ENCODE assay signal across 7 mouse cellular contexts in the genomic region with DNA sequence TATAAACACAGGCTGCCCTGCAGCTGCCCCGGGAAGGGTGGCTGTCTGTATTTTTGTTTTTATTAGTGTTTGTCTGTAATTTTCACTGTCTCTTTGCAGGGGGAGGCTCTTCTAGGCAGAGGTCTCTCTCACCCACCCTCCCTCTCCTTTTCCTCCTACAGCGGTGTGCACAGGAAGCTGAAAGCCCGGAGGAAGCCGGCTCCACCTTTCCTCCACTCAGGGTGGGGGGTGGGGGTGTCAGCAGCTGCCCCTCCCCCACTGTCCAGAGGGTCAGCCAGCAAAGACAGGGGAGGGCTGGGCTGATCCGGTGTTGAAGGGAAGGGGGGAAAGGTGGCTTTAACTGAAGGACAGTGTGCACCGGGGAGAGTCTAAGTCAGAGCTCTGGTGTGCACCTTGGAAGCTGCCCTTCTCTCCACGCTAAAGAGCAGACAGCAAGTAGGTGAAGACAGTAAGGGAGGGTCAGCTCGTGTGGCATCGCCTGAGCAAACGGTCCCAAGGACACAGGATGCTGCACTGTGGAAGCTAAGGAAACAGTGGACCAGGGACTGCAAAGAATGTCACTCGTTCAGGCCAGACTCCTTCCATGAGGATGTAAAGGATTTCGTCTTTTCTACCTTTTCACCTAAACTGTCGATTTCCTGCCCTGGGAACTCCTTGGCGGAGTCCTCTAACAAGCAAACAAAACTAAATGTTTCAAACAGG. TPM values are rescaled to one million over a fixed set of nuclear protein-coding genes. Genes with fewer than 3 reads are reported as not detected.
DNase-seq lines count a peak whose midpoint lies in the region; TF ChIP-seq lines count a peak whose summit lies in the region.

No protein-coding gene starts in this region.

- no peak for TF ChIP-seq CTCF in E14TG2a.4 (conservative IDR thresholded peaks at IDR 0.05; ENCODE audit: low read length)
- no peak for TF ChIP-seq CTCF in bone marrow, adult 2 months (IDR thresholded peaks at IDR 0.05; ENCODE audit: control insufficient read depth, insufficient read depth, low read length)
- TF ChIP-seq CTCF in liver, adult 2 months (IDR thresholded peaks at IDR 0.05; ENCODE audit: low read depth, low read length): no peak

- H3K36me3 ChIP-seq in E14TG2a.4 (ENCODE audit: insufficient read depth, low read length): no peaks in the 10 kb centered on the region
- H3K36me3 ChIP-seq in liver, adult 2 months (ENCODE audit: control insufficient read depth, insufficient read depth, low read length): no peaks in the 10 kb centered on the region

- WGBS in bone marrow, adult 2 months: 23% methylated on average over 14 of the region's 14 CpGs
- 10% methylated on average over 14 of the region's 14 CpGs for whole genome bisulfite sequencing in liver, adult 2 months

- peak overlapping the region; percentile 61 for H3K27ac ChIP-seq in bone marrow, adult 2 months (ENCODE audit: control insufficient read depth, insufficient read depth, low read depth, low read length, poor library complexity)
- H3K27ac ChIP-seq in liver, adult 2 months (replicated peaks; ENCODE audit: insufficient read depth, low read depth, low read length): peak overlapping the region; percentile 89

- H3K9ac ChIP-seq in liver, adult 2 months (ENCODE audit: low read depth, low read length): peak overlapping the region; percentile 59

- peaks cover 5% of the 10 kb centered on the region; the same call in 1 of the 2 replicates for H3K27me3 ChIP-seq in E14TG2a.4 (ENCODE audit: insufficient read depth, low read length)
- H3K27me3 ChIP-seq in liver, adult 2 months (ENCODE audit: control insufficient read depth, insufficient read depth, low read length): no peaks in the 10 kb centered on the region

- intact Hi-C loops in gastrocnemius, postnatal 14 days (cut with DNase I; ENCODE audit: low total_unique reads): no loop called here

- H3K4me1 ChIP-seq in E14TG2a.4 (replicated peaks; ENCODE audit: low read depth, low read length): peaks cover 97% of the 10 kb centered on the region
- peaks cover 19% of the 10 kb centered on the region for H3K4me1 ChIP-seq in bone marrow, adult 2 months (ENCODE audit: control insufficient read depth, insufficient read depth, low read length)
- H3K4me1 ChIP-seq in liver, adult 2 months (ENCODE audit: control insufficient read depth, insufficient read depth, low read length): peaks cover 63% of the 10 kb centered on the region

- peak overlapping the region; percentile 56 for H3K4me3 ChIP-seq in E14TG2a.4 (replicated peaks; ENCODE audit: low read length)
- H3K4me3 ChIP-seq in bone marrow, adult 2 months (replicated peaks; ENCODE audit: control insufficient read depth, low read depth, low read length): no peak overlapping the region
- no peak overlapping the region for H3K4me3 ChIP-seq in liver, adult 2 months (ENCODE audit: insufficient read depth, low read depth, low read length)

- DNase-seq in heart, postnatal 4 days: peak; percentile 49
- DNase-seq in liver, adult 2 months (ENCODE audit: extremely low read depth, low read depth, low spot score): peak; percentile 50
- DNase-seq in thymus, postnatal 0 days (ENCODE audit: low spot score): peak; percentile 38
- DNase-seq in gastrocnemius, postnatal 14 days: no peak
- no peak for DNase-seq in frontal cortex, postnatal 10 days (ENCODE audit: low spot score in 2 of 2)

- H3K9me3 ChIP-seq in E14TG2a.4 (ENCODE audit: low read length): no peaks in the 10 kb centered on the region

- no peak for TF ChIP-seq POLR2A in bone marrow, adult 2 months (IDR thresholded peaks at IDR 0.05; ENCODE audit: borderline replicate concordance, control insufficient read depth, low read depth, low read length)
- no peak for TF ChIP-seq POLR2A in liver, adult 2 months (IDR thresholded peaks at IDR 0.05; ENCODE audit: extremely low read depth, insufficient read depth, low read length)

- peaks cover 30% of the 10 kb centered on the region for H3K79me2 ChIP-seq in liver, adult 2 months (ENCODE audit: control insufficient read depth, insufficient read depth, low read length)

RNA-seq across cellular contexts. Expression of gene Rassf3, which starts 46.0 kb away (rescaled TPM):
- polyA plus RNA-seq in bone marrow, adult 2 months (2011; ENCODE audit: insufficient read depth, insufficient read length, low replicate concordance, missing spikeins): 18.8 and 41.2 TPM in 2 replicates
- 10 to 100 TPM; 82.2 to 85.0 TPM for total RNA-seq in heart, postnatal 4 days (2021)
- 13.4 and 18.7 TPM in 2 replicates for total RNA-seq in liver, adult 2 months (2014; rRNA removed)
- 20.0 and 22.2 TPM in 2 replicates for polyA plus RNA-seq in liver, adult 2 months (2012; rRNA removed)
- polyA plus RNA-seq in thymus, postnatal 0 days (2015; fragmentation: Nextera tagmentation; extraction: Ambion mirVana): 6.1 and 6.2 TPM in 2 replicates
- 10 to 100 TPM; 40.2 to 42.2 TPM for total RNA-seq in gastrocnemius, postnatal 14 days (2021)

Comparison
In these comparisons a context has a peak if more than half of its experiments do, and no peak if none do; other contexts are left out.
1. DNase-seq: peak in heart, postnatal 4 days (single experiment), liver, adult 2 months (single experiment) and thymus, postnatal 0 days (single experiment); none in gastrocnemius, postnatal 14 days (single experiment) and frontal cortex, postnatal 10 days (0 of 2).